Mouse (Mus musculus): ENCODE measurements around the gene Fyttd1.
"Not testable (repeated sequence)": the region's sequence is repeated elsewhere in the genome, so short reads cannot be mapped to it uniquely, and the experiment has no call there.

Fyttd1 gene

GRCm38 (mm10) chr16:32878972-32879926 is 1.9 kb downstream of the Fyttd1 start:
- no peak for DNase-seq (ENCODE audit: low read depth)

- no peak for DNase-seq (ENCODE audit: low read depth)
Observed at GRCm38 (mm10) chr16:32881538-32881937, 4.2 kb downstream of the Fyttd1 start.

DNA sequence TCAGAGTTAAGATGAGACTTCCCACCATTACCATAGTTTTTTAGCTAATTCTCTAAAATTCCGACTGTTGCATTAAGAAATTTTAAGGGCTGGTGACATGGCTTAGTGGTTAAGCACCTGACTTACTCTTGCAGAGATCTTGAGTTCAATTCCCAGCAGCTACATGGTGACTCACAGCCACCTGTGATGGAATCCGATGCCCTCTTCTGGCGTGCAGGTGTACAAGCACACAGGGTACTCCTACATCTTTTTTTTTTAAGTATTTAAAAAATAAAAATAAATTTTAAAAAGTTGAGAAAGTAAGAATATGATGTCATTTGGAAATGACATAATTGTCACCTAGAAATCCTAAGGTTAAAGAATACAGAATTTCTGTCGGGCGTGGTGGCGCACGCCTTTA is 10.7 kb downstream of the Fyttd1 start:
- no peak for DNase-seq (ENCODE audit: low read depth)

- no peak for DNase-seq (ENCODE audit: low read depth)
Observed at GRCm38 (mm10) chr16:32889881-32890280, 12.6 kb downstream of the Fyttd1 start.

- no peak for DNase-seq (ENCODE audit: low read depth)
Observed at GRCm38 (mm10) chr16:32896126-32896525, 18.8 kb downstream of the Fyttd1 start.

- no peak for DNase-seq (ENCODE audit: low read depth)
Observed at GRCm38 (mm10) chr16:32901360-32902050, 24.2 kb downstream of the Fyttd1 start.

DNA sequence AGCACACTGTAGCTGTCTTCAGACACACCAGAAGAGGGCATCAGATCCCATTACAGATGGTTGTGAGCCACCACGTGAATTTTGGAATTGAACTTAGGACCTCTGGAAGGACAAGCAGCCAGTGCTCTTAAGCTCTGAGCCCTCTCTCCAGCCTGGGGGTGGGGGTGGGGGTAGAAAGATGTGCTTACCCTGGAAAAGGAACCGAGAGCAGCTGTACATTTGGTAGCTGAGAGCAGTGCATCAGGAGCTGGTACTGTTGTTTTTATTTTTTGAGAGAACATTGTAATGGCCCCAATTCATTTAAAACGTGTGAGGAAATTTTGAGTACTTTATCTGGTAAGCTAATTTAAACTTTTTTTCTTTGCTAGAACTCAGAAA is 24.7 kb downstream of the Fyttd1 start:
- DNase-seq (ENCODE audit: low read depth) = no peak

GRCm38 (mm10) chr16:32906186-32906585 is 28.9 kb downstream of the Fyttd1 start:
- no peak for DNase-seq (ENCODE audit: low read depth)

DNA sequence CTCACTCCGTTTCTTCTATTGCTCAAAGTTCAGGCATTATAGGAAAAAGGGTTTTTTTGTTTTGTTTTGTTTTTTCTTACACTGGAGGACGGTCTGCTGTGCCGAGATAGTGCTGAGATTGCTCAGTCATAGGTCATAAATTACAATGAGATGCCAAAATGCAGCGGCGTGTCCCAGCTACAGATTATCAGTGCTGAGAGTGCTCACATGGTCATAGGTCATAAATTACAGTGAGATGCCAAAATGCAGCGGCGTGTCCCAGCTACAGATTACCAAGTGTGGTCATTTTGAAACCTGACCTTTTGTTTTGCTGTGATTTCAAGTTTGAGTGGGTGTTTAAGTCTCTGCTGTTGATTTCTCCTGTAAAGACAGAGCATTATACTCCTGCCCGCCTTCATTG is 29.4 kb downstream of the Fyttd1 start:
- DNase-seq (ENCODE audit: low read depth) = no peak

GRCm38 (mm10) chr16:32913212-32913611 is 35.9 kb downstream of the Fyttd1 start:
- DNase-seq (ENCODE audit: low read depth) = no peak

GRCm38 (mm10) chr16:32913937-32914881 is 36.9 kb downstream of the Fyttd1 start, which contains the start of gene Lrch3:
TSS of gene Lrch3 (plus strand) at chr16:32914100.
- DNase-seq (ENCODE audit: low read depth) = peak; percentile 85

DNA sequence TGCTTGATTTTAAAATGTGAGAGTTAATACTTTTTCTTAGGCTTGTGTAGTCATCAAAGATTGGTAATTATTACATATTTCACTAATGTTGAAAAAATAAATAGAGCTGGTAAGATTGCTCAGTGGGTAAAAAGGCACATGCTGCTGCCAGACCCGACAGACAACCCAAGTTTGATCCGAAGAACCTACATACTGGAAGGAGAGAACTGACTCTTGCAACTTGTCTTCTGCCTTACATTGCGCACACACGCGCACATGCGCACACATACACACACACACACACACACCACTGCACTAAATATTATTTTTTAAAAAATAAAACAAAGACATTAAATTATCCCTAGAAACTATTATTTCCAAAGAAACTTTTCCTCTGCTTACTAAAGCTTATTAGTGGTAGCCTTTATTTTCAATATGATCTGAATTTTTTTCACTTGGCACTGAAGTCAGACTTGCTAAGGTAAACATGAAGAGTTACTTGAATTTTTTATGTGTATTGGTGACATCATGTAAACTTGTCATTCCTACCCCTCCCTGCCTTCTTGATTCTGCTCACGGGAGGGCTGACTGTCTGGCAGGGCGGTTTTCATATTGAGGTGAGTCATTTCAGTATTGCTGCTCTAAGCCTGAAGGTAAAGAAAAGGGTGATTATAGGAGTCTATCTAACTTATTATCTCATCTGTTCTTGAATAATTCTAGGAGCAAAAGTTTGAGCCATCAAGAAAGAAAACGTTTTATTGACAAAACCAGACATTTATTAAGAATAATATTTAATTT is 38.2 kb downstream of the Fyttd1 start:
- DNase-seq (ENCODE audit: low read depth) = peak; percentile 43

GRCm38 (mm10) chr16:32926629-32927028 is 49.3 kb downstream of the Fyttd1 start:
- not testable (repeated sequence) for DNase-seq (ENCODE audit: low read depth)

DNA sequence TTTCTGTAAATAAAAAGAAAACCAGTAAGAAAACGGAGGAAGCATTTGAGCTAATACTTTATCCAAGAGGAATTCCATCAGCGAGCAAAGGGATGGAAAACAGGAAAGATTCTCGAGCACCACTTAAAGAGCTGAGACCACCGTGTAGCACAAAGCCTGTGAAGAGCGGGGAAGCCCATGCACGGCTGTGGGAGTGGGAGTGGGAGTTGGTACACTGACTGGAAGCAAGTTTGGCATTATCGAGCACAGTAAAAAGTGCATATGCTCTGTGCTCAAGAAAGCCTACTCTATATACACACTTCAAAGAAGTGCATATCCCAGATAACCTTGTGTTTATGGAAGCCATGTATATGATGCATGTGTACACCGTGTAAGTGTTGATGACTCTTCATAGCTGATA is 49.7 kb downstream of the Fyttd1 start:
- DNase-seq (ENCODE audit: low read depth) = no peak

- no peak for DNase-seq (ENCODE audit: low read depth)
Observed at GRCm38 (mm10) chr16:32929918-32930317, 52.6 kb downstream of the Fyttd1 start.

DNA sequence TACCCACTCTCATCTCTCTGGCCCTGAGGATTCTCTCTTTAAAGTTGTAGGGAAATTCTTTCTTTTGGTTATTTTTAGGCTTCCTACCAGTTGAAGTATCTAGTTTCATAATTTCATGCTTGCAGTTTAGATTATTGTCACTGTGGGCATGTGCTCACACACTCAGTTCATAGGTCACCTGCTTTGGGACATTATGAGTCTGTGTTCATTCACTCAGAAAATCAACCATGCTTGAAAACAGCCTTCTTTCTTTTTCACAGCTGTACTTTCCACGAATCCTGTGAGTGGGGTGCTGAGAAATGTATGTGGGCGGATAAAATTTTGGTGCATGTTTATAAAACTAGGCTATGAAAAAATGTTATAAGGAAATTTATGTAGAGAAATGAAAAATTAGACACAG is 57.2 kb downstream of the Fyttd1 start:
- no peak for DNase-seq (ENCODE audit: low read depth)

DNA sequence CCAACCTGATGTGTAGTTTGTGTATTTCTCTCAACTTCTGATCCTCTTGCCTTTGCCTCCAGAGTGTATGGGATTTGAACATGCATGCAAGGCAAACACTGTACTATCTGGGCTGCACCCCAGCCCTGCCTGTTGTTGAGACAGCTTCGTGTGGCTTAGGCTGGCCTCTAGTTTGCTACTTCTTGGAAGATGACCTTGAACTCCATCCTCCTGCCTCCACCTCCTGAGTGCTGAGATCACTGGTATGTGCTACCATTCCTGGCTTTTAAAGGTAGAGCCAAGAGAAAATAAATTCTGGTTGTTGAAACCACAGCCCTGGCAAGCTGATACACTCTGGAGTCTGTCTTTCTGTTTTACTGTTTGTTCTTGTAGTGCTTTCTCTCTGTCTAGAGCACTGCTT is 57.8 kb downstream of the Fyttd1 start:
- DNase-seq (ENCODE audit: low read depth) = no peak

DNA sequence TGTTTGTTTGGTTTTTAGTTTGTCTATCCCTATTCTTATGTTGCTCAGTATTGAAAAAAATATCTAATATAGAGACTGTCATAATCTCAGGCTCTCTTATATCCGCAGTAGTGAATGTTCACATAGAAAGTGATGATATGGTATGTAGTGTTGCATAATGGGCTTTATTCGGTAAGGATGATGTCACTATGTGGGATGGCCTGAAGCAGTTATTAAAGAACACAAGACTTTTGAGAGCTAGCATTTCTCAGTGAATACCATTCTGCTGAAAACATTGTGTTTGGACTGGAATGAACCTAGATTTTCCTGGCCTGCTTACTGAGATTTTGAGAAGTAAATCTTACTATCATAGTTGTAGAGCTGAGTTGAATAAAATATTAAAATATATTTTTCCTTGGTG is 60.1 kb downstream of the Fyttd1 start:
- no peak for DNase-seq (ENCODE audit: low read depth)

DNA sequence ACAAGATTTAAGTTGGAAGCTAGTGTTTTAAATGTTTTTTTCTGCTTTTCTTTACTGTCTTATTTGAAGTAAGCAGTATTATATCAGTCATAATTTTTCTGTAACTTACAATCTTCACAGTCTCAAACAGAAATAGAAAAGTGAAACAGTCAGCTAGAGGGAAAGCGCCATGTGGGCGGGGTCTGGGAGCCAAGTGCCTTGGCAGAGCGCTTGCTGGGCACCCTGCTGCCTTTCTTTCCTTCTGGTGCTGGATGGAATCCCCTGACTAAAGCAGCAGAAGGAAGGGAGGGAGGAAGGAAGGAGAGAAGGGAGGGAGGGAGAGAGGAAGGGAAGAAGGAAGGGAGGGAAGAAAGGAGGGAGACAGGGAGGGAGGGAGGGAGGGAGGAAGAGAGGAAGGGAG is 62.0 kb downstream of the Fyttd1 start:
- DNase-seq (ENCODE audit: low read depth) = not testable (repeated sequence)

DNA sequence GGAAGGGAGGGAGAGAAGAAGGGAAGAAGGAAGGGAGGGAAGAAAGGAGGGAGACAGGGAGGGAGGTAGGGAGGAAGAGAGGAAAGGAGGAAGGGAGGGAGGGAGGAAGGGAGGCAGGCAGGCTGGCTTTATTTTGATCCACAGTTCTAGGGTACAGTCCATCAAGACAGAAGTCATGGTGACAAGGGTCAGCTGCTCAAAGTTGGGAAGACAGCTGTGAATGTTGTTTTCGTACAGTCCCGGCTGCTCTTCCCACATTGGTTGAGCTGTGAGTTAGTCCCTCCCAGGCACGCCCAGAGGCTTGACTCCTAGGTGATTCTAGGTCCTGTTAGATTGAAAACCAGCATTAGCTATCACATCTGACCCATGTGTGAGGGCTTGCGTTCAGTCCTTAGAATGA is 62.4 kb downstream of the Fyttd1 start:
- not testable (repeated sequence) for DNase-seq (ENCODE audit: low read depth)

DNA sequence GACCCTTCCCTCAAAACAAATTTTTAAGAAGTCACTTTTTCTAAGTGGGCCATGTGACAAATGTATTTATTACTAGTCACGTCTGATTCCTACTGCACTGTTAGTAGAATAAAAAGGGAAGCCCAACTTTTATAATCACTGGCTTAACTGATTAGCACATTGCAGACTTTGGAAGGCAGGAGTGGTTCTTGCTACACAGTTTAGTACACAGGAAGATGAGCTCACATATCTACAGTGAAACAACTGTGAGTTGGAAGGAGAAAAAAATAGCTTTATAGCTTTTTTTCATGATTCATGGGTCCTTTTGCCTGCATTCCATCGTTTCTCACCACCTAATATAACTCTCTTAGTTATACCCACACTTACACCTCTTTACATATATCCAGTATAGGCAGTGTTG is 63.9 kb downstream of the Fyttd1 start:
- DNase-seq (ENCODE audit: low read depth) = not testable (repeated sequence)

All from c-Kit-positive CD71-positive TER-119-negative erythroid progenitor cells, embryonic 14.5 days (primary cell).